Mouse (Mus musculus): ENCODE measurements at regions not wholly inside any gene's neighbourhood (a gene's known extent, or its start where the extent isn't known, plus 50 kb on each side); places are given as distances from the start of the nearest gene placed in this dataset.

DNA sequence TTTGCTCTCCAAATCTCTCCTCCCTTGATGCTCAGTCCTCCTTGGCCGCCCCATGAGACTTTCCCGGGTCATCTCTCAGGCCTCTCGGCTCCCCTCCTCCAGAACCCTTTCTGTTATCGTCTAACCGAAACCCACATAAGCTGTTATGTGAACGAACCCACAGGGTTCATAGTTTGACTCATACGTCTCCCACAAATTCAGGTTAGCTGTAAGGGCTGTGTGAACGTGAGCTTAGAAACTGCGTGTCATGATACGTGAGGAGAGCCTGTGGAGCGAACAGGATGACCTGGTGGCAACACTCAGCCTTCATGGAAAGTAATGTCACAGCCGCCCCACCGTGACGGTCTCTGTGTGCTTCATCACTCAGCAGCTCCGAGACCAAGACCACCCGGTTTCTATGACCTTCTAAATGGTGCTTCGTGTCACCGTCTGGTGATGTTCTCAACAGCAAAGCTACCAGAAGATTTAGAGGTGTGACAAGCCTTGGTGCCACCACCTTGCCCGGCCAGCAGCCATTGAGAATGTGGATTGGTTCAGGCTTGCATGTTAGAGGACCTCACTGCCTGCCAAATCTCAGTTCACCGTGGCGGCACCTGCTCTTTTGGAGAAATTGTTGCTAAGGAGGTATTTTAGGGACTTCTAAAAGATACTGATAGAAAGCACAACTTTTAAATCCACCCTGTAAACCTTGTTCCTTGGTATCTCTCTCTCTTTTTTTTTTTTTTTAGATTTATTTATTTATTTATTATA, 107.4 kb downstream of the Ets2 start:
- DNase-seq, result no peak

DNA sequence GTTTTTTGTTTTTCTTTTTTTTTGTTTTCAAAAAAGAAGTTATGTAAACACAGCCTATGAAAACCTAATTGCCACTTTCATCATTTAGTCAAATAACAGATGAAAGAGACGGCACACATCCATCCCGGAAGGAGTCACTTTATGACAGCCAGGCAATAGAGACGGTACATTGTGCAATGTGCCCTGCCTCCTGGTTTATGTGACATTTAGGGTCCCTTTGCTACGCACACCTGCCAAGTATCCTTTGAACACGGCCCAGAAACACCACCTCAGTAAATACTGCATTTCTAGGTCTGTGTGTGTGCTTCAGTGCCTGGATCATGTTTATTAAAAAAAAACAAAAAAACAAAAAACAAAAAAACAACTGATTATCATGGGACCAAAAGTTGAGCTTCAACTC, 104.6 kb downstream of the Ets2 start:
- no peak for DNase-seq

DNA sequence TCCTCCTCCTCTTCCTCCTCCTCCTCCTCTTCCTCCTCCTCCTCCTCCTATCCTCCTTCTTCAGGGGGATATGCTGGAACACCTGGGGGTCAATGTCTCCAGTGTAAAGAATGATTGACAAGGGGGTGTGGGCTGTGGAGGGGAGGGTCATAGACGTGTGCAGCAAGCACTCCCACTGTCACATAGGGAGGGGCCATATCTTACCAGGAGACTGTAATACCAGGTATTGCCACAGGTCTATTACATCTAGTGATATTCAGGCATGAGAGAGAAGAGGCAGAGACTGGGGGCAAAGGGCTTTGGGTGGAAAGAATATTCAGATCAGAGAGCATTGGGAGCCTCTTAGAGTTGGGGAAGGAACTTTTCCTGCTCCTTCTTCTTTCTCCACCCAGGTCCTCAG, 102.3 kb downstream of the Ets2 start:
- no peak for DNase-seq

DNA sequence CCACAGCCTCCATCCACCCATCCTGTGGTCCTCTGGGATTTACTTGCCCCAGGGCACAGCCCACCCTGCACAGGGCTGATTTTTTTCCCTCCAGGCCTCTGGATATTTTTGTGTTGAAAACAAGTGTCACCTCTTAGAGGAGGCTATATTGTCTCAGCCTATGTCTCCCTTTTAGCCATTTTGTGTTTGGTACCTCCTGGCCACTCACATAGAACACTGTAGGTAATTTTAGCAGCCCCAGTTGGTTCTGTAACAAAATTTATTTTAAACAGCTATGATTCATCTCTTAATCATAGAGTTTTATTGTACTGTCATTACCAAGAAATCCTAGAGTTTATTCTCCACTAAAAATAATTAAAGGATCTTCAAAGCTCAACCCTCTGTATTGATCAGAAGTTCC, 100.8 kb downstream of the Ets2 start:
- DNase-seq, result no peak

DNA sequence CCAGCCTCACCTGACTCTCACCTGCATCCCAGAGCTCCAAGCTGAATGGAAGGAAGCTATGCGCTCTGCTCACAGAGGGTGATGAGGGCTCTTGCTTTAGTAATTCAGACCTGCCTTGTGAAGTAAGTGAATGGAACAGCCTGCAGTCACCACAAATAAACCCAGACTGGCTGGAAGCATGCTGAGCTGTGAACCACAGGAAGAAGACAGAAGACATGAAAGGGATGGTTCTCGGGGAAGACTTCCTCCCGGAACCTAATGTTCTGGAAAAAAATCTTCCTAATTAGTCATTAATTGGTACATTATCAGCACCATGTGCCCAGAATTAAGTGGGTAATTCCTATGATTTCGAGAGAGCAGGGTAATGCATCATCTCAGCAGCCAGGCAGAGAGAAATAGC, 100.3 kb downstream of the Ets2 start:
- DNase-seq, result peak; percentile 25

DNA sequence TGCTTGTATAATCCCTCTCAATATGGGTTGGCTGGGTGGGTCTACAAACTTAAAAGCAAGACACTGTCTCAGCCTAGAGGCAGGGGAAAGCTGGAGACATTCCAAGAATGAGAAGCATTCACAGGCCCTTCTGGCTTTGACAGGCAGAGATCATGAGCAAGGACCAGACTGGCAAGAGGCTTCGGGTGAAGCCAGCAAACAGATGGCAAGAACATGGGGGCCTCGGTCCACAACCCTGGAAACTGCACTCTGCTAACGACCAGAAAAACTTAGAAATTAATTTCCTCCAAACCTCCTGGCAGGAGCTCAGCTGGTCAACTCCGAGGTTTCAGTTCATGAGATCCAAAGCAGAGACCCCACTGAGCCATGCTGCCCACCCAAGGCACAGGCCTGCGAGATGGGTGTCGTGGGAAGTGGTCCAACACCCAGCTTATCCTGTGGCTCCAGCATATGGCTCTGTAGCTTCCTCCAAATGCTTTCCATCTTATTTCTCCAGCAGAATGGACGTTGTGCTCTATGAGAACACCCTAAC, 99.1 kb downstream of the Ets2 start:
- peak; percentile 79 for DNase-seq

DNA sequence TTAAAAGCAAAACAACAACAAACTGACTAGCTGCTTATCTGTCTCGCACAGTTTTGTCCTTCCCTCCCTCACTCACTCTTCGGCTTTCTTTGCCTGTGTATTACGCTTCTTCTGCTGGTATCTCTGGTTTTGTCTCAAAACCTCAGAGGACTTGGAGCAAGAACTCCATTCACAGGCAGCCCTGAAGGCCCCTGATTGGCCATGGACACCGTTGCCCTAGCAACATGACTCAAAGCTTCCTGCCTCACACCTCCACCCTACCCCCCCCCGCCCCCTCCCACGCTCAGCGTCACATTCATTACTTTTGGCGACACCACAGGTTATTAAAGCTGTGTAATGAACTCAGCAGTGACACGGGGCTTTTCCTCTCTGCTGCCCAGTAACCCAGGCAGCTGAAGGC, 96.7 kb downstream of the Ets2 start:
- no peak for DNase-seq

DNA sequence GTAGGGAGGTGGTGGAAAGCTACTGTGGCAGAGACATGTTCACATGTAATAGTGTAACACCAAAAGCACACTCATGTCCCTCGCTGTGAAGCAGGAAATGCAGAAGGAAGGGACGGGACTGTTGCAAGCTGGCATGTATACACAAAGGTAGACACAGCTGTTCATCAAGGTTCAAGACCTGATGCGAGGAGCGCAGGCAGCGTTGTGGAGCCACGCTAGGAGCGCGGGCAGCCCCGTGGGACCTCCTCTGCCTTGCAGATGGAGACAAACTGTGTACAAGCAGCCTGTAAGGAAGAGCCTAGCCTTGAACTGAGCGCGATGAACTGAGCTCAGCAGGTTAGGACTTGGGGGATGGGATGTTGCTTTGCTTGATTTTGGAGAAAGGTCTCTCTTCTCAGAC, 96.2 kb downstream of the Ets2 start:
- no peak for DNase-seq

DNA sequence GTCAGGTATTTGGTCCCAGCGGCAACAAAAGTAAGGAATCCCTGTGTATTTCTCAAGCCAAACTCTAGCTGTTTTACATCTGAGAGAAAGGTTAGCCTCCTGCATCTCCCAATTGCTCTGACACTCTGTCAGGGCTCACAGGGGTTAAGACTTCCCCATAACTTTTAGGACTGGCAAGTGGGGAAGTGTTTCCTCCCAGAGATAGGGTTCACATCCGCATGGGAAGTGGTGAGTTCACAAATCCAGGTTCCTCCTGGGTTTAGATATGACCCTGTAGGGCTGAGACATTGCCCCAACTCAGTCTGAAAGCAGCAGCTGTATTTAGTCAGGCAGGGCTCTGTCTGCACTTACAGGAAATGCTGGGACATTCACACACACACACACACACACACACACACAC, 95.3 kb downstream of the Ets2 start:
- DNase-seq, result no peak

DNA sequence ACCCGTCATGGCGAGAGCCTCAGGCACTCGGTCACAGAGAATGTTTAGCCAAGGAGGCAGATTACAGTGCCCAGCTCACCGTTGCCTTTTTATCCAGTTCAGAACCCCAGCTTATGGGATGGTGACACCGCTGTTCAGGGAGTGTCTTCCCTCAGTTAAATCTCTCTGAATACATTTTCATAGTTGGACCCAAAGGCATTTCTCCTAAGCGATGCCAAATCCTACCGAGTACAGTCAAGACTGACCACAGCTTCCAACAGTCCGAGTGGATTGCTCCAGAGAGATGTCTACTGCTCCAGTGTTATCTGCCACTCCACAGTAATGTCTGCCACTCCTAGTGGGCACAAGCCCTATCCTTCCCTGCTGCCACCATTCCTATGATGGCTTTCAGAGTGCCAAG, 93.0 kb downstream of the Ets2 start:
- no peak for DNase-seq

DNA sequence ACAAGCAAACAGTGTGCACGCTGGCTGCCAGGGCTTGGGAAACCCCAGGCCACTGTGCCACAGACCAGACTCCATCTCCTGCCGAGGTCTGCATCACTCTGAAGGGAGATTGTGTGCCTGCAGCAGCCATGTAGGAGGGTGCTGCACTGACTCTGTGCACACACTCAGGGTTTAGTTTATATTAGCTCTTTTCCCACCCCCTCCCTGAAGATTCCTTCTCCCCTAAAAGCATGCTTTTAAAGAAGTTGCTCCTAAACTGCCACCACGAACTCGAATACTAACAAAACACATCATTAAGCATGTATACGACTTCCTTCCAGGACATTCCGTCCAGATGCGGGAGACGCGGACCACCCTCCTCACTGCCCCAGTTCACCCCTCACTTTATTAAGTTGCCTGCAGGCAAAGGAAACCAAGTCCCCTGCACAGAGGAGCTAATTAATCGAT, 92.4 kb downstream of the Ets2 start:
- no peak for DNase-seq

DNA sequence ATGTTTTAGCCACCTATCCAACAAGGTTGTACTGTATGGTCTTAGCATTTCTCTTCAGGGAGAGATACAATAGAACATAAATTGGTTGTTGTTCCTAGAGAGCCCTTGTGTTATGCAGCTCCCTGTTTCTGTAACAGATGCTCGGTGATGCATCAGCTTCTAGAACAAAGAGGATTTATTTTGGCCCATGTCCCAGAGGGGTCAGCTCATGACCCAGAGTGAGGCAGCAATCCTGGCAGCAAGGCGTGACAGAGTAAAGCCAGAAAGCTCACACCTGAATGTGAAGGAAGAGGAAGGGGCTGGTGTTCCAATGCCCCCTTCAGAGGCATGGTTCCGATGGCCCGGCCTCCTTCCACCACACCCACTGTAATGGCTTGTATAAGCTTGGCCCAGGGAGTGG, 88.8 kb downstream of the Ets2 start:
- DNase-seq, result no peak

DNA sequence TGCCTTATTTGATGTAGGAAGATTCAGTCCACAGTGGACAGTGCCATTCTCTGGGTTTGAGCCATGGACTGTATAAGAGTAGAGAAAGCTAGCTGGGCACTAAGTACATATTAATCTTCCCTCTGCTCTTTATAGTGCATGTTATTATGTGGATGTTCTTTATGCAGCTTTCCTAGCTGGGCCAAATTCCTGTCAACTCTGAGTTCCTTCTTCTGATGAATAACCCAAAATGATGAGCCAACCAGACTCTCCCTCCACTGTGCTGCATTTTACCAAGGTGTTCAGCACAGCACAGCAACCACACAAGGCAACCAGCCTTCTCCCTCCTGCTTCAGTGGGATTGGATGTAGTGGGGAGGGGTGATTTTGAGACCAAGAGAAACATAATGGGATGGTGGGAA, 87.7 kb downstream of the Ets2 start:
- DNase-seq, result no peak

DNA sequence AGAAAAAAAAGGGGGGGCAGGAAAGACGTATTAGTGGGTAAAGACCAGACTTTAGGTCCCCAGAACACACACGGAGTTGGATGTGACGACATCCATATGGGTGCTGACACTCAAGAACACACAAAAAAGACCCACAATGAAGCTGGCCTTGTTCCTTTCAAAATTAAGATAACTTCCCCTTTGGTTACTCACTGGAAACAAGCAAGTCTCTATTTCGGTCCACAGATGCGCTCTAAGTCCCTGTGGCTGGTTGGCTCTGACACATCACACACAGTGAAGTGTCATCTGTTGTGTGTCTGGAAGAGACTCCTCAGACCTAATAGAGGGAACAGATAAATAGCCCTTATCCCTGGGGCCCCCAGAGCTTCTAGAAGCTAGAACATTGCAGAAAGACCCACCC, 79.8 kb downstream of the Ets2 start:
- DNase-seq, result no peak

DNA sequence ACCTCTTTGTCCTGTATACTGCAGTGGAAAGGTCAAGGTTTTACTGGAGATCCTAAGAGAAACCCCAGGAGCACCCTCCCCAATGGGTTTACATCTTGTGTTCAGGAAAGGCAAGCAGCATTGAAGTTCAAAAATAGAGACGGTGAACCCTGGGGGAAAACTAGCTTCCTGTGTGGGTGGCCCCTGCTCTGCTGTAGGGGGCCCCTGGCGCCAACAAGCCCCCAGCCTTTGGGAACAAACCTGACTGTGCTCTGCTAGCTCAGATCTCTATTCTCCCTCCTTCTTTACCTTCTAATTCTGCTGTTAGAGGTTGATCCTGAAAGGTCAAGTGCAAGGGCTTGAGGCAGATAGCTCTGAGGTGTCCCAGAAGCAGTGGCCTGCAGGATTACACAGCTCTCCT, 78.6 kb downstream of the Ets2 start:
- DNase-seq, result no peak

DNA sequence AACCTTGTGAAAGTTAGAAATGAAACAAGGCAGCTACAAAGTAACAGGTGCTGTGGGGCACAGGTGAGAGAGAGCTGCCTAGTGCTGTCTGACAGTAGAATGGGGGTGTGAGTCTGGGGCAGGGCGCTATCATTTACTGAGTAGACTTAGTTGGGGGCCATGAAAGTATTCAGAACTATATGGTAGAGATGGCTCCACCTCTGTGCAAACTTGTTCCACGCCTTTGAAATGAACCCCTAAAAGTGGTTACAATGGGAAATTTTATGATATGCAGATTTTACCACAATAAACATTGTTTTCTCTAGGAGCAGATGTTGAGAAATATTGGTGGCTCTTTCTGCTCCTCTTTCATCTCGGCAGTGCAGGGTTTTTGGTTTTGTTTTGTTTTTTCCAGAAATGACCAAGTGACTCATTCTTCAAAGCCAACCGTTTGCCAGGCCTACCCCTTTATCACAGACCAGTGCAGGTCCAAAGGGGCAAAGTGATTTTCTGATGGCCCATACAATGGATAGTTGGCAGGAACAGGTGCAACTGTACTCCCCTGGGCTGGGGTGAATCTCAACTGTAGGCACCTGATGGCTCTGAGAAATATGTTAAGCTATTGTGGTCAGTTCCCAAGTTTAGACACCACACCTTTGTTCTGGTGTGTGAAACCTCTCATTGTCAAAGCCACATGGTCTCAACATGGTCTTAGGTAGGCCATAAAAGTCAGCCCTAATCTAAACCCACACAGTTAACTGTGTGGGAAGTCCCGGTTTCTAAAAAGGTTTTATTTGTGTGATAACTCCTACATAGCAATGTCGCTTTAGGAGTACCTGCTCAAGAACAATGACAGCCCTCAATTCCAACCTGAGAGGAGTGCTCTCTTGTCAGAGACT, 77.2 kb downstream of the Ets2 start:
- no peak for DNase-seq

DNA sequence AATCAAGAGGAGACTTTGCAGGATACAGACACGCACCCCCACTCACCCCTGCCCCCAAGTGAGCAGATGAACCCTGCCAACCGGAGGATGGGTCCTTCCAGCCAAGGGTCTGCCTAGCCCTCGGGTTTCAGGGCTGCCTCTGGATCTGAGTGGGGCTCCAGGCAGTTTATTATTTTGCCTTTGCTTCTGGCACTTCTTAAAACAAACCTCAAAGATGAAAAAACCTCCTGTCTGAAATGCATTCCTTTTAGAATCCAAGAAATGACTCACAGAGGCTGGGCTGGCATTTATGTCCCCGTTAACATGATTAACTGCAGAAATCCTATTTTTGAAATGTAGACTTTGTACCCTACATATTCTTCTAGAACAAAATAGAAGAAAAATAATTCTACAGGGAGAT, 76.3 kb downstream of the Ets2 start:
- DNase-seq, result no peak

DNA sequence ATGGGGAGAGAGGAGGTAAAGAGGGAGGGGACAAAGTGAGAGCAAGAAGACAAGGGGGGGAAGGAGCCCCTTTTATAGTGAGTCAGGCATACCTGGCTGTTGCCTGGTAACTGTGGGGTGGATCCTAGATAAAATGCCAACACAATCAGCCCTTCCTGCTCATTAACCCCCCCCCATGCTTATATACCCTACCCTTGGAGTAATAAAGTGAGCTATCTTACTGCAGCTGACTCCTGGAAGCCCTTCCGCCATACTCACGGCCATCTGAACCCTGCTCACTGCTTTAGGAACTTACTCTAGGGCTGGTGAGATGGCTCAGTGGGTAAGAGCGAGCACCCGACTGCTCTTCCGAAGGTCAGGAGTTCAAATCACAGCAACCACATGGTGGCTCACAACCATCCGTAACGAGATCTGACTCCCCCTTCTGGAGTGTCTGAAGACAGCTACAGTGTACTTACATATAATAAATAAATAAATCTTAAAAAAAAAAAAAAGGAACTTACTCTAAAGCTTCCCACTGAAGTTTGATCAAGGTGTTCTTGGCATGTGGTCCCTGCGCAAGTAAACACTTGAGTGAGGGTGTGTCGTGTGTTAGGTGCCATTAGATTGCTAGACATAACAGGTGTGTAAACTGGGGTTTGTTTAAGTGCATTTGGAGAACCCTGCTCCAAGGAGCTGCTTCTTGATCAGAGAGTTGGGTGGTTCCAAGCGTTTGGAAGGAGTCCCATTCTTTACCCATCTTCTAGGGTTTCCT, 74.9 kb downstream of the Ets2 start:
- DNase-seq, result no peak

DNA sequence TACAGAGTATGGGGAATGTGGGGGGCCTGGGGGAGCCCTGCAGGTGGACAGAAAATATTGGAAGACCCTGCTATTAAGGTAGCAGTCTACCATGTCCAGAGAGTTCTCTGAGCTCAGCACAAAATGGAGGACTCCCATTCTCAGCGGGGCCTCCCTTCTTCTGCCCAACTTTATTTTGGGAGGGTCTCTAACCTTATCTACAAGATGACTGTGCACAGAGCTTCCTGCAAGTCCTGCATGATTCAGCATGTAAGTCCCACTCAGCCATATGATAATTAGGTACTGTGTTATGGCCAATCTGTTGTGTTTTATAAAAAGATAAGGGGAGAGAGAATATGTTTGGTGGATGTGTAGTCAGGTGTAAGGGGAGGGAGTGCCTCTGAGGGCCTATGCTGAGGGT, 74.1 kb downstream of the Ets2 start:
- no peak for DNase-seq

DNA sequence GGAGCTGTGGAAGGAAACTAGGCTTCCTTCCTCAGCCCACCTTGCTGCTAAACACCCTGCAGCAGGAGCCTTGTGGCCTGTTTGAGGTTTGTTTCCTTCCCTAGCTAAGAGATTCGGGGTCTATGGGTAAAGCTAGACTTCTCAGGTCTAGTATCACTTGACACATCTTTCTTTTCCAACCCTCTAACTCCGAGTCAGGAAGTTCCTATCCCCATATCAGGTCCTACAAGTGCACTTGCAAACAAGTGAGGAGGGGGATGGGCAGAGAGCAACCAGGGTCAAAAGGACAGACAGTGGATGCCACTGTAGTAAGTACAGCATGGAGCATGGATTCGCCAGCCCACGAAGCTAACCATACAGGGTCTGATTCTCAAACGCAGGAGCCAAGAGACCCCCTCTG, 73.5 kb downstream of the Ets2 start:
- DNase-seq, result no peak

DNA sequence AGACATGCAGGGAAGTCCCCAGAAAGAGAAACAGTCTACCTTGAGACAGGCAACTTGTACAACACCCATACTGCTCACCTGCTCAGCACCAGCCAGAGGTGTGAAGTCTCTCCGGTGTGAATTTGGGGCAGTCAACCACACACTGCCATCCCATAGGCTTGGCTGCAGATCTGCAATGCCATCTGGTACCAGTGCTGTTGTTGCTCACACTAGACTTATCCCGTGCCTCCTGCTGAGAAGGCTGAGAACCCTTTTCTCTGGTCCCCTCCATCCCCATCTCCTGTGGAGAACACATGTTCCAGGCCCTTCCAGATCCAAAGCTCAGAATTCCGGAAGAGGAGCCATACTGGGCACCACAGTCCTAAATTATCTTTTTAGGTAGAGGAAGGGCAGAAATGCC, 71.3 kb downstream of the Ets2 start:
- DNase-seq, result no peak
